Mouse (Mus musculus) megakaryocyte, adult 5-6 weeks (primary cell): ENCODE measurements at regions not wholly inside any gene's neighbourhood (a gene's known extent, or its start where the extent isn't known, plus 50 kb on each side); places are given as distances from the start of the nearest gene placed in this dataset.
"Not testable (repeated sequence)": the region's sequence is repeated elsewhere in the genome, so short reads cannot be mapped to it uniquely, and the experiment has no call there.

Experiments used
- ATAC-seq: 2 replicates; pipeline ENCODE4 v1.8.0; 2016; ENCODE audit warnings: mild to moderate bottlenecking, inconsistent platforms; ENCODE audit not compliant: poor library complexity, severe bottlenecking

DNA sequence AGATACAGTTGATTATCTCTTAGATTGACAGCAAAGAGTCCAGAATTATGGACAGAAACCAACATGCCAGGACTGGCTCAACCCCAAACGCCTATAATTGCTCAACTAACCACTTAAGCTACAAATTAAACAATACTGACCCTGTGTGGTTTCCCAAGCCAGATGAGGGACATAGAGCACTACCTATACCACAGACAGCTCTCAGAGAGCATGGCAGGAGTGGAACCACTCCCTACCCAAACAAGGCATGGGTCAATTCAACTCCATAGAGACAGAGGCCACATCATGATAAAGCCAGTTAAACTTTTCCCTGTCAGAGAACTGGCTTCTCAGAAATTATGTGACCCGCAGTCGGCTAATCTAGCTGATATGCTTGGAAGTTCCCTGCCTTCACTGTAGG, 490.7 kb upstream of the Tbl1xr1 start:
- no peak for ATAC-seq

DNA sequence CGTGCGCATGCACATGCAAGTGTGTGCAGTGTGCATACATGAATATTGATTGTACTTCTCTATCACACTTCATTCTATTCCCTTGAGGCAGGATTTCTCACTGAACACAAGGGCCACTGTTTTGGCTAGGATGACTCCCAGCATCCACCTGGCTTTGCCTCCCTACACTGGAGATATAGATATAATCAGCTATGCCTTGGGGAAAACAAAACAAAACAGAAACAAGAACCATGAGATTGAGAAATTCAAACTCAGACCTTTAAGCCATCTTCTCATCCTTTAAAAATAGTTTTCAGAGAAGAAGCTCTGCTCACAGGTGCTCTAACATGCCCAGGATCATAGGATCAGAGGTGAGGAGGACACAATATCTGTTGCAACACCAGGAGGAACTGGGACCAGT, 469.6 kb upstream of the Tbl1xr1 start:
- no peak for ATAC-seq

DNA sequence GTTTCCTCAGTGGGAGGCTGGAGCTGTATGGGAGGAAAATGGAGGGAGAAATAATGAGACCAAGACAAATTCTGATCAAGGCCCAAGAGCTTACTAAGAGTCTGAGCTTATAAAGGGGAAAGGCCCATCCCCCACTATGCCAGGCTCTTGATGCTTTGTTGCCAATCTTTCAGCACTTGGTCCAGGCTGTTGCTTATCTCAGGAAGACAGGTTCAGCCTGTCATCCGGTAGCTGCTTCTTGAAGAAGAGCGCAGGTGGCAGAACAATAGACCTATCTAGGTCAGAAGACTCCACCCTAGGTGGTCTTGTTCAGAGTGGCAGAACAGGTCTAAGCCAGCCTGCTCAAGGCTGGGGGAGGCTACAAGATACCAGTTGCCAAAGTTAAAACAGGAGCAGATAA, 466.2 kb upstream of the Tbl1xr1 start:
- ATAC-seq = no peak

DNA sequence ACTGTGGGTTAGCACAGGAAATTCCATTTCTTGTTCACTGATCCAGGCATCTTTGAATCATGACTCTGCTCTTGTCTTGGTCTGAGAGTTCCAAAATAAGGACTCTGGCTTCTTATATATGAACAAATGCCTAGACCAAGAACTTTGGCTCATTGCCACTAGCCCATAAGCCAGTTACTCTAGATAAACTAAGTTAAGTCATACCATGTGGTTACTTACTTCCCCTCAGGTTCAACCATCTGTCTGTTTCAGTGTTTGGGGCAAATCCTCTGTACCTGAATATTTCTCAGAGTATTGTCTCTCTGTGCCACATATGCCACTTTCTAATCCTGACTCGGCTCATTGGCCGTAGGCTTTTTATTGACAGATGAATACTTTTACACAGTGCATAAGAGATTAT, 454.7 kb upstream of the Tbl1xr1 start:
- ATAC-seq = peak; percentile 24; the same call in 1 of the 2 replicates

DNA sequence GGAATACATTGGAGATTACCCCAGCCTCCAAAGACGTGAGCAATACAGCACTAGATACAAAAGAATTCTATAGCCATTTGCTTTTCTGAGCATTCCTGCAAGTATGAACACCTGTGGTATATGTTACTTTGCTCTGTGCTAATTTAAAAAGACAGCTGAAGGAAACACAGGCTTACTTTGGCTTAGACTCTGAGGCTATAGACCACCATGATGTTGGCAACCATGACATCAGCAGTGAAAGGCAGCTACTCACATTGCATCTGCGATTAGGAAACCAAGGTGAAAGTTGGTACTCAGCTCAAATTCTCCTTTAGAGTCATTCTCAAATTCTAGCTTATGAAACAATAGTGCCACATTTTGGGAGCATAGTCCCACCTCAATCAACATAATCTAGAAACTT, 451.4 kb upstream of the Tbl1xr1 start:
- ATAC-seq = no peak

DNA sequence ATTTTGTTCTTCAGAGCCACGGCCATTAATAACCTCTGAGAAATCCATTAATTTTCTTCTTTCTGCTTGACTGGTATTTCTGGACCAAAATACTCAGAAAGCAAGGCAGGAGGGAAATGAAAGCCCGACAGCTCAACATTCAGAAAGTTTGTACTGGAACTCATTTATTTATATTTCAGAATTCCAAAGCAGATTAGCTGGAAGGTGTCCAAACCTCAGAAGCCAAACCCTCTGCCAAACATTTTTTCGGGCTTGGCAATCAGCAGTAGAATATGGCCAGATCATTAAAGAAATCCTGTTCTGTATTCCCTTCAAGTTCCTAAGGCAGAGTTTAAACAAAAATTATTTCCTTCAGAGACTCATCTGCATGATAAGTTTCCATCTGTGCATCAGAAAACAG, 450.4 kb upstream of the Tbl1xr1 start:
- ATAC-seq = no peak

DNA sequence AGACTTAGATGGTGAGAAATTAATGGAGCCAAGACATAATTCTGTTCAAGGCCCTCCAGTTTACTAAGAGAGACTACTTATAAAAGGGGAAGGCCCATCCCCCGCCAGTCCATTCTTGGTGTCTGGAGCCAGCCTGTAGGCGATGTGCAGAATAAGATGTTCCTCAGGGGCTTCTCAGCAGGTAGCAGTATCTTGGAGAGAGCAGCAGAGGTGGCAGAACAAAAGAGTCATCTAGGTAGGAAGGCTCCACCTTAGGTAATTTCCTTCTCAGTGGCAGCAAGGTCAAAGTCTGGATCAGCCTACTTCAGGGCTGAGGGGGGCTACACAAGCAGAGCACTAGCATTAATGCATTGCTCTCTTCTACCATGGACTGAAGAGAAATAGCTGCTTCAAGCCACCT, 449.4 kb upstream of the Tbl1xr1 start:
- ATAC-seq = not testable (repeated sequence)

DNA sequence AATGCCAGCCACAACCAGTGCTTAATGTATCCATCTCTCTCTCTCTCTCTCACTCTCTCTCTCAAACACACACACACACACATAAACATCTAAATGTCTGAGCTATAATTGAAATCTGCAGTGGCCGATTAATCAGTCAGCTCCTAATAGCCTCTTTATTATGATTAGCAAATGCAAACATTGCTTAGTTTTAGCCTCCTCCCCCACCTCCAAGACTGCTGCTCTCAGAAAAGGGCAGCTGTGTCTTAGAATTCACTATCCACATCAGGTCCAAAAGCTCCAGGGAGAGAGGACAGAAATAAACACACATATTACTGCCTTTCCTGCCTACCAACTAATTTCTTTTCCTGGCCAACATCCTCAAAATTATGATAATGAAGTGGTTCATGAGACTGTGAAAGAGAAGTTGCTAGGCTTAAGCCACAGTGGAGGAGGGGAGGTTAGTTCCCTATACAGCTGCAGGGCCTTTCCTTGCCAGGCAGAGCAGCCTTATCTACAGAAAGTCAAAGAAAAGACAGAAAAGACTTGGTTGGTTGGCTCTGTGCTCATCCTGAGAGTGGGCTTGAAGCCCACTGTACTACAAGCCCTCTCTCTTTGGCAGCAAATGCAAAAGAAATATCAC, 442.7 kb upstream of the Tbl1xr1 start:
- peak; percentile 97 for ATAC-seq

DNA sequence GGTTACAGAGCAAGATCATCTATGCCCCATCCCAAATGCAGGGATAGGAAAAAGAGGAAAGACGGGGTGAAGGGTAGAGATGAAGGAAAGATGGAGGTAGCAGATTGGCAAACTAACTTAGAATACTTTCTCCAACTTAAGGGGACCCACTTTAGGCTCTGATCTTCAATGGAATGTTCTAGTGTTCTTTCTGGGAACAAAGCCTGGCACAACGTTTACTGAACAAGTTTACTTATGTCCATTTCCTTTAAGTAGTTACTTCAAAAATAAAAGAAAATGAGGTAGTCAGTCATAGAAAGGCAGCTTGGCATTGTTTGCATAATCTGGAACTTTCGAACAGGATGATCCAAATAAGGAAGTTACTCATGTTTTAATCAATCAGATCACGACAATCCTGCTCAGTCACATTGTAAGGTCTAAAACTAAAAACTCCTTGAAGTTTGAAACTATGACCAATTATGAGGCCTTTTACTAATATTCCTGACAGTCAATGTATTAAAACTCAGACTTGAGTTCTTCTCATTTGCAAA, 441.7 kb upstream of the Tbl1xr1 start:
- peak; percentile 43; the same call in 1 of the 2 replicates for ATAC-seq

DNA sequence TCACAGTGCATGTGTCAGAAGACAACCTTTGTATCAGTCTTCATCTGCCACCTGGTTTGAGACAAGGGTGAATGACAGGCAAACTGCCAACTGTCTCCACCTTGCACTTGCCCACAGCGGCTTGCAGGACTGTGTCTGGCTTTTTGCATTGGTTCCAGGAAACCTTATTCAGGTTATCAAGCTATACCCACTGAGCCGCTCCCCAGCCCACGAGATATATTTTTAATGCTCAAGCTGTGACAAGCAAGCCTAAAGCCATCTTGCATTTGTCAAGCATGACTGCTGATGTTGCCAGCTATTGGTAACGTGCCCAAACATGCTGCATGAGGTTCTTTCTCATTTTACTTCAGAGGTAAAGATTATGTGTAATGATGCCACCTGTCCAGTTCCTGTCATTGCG, 437.6 kb upstream of the Tbl1xr1 start:
- ATAC-seq = no peak

DNA sequence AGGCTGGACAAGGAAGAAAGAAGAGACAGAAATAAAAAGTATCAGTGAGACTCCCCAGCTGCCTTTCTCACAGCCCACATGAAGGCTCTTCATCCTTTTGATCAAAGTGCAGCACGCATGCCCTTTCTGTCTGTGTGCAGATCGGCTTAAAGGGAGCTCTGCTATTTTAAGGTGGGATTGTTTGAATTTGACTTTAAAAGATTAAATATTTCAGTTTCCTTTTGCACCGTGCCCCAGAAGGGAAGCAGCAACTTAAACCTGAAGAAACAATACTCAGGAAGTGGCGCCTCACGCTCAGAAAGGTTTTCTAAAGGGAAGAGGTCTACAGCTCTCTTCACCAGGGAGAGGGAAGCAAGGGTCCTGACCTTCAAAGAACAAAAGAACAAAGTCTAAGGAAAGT, 436.9 kb upstream of the Tbl1xr1 start:
- no peak for ATAC-seq

DNA sequence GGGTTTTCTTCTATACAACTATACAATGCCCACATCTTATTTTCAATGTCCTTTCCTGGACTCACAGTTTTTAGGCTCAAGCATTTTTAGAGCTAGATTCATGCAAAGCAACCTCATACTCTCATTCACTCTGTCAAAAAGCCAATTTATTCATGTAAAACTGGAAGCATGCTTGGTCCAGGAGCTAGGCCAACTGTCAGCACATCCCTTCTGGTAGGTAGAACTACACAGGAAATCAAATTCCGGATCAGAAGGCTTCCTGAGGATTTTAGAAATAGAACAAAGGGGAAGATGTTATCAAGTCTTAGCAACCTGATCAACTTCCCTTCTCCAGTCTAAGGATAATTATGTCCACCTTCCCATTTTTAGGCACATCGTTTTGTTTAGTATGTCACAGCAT, 432.4 kb upstream of the Tbl1xr1 start:
- no peak for ATAC-seq

DNA sequence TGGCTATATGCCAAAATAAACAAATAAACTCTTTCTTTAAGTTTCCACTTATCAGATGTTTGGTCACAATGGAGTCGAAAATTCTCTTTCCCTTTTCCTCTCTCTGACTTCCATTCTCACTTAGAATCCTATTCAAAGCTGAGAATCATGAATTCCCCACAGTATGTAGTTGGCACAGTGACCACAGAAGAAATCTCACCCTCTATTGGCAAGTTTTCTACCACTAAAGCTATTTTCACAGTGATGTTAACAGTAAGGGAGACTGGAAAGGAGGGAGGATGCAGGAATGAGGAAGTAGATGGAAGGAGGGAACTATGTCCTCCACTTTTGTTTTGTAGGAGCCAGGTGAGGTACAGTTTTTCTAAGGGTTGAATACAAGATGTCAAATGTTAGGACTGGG, 431.2 kb upstream of the Tbl1xr1 start:
- ATAC-seq = no peak

DNA sequence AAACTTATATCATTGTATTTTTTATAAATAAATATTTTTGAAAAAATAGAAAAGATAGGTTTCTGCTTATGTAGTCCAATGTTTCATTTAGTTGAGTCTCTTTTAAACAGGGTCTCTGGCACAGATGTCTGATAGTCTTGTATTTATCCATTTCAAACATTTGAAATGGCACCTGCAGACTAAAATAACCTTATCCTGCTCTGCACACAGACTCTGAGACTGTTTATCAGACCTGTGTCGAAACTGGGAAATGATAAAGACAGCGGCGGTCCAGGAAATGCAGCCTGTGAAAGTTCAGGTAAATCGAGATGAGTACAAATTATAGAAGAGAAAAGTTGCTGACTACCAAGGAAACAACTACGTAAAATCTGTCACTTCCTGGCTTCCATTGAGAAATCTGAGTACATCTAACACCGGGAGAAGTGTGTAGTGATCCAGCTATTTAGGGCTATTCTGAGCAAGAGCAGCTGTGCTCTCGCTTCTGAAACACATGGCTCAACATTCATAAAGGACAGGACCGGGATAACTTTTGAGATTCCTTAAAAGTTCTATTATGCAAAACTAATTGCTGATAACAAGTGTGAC, 426.5 kb upstream of the Tbl1xr1 start:
- no peak for ATAC-seq

DNA sequence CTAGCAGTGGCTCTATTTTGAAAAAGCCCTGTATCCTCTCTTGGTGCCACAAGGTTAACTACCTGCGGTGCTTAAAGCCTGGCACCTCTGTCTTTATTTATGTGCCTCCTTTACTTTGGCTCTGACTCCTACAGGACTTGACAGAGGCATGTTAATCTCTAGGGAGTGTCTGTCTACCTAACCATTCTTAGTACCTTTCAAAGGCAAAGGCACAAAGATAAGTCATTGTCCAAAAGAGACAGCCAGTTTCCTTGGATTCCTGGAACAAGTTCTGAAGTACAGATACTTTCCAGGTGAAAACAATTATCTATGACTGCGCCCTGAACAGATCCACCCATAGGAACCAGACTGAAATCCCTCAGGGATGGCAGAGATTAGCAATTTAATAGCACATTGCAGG, 421.2 kb upstream of the Tbl1xr1 start:
- no peak for ATAC-seq

DNA sequence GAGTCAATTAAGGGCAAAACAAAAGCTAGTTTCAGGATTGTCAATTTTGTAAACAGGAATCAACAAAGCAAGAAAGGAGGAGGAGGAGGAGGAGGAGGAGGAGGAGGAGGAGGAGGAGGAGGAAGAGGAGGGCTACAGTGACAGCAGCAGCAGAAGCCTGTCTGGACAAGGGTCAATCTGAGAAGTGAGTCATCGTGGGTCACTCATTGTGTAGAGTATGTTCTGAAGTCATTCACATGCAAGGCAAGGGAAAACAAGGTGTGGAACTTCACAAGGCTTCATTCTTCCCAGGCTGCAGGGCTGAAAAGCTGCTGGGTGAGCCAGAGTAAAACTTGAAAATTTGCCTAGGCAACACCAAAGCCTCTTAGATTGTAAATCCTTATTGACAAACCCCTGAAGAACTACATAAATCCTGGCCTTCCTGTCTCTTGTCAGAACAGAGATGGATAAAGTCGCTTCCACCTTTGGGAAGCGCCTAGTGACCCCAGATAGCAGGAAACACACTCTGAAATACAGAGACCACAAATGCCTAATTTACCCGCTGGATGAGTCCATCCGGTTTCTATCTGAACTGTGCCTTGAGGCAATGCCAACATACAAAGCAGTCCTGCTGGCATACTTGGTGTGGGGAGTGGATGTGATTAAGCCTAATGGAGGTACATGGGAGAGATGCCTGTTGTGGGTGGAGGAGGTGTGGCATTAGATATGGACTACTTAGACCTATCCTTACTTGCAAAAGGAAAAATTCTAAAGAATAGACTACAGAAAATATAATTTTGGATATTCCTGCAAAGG, 408.9 kb upstream of the Tbl1xr1 start:
- ATAC-seq = no peak

DNA sequence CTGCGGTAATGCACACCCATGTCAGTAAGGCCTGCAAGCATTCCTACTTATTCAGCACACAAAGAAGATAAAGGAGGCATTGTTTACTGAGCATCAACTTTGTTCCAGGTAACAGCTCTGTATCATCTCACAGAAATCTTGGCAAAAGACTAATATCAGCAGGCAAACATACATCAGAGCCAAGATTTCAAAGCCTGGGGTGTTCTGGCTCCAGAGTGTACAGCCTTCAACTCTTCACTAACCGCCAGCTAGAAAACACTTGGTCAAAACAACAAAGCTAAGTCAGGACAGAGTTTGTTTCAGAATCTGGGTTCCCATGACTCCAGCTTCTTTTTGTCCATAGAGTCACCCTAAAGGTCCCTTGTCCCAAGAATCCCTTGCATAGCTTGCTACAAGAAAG, 404.6 kb upstream of the Tbl1xr1 start:
- no peak for ATAC-seq

DNA sequence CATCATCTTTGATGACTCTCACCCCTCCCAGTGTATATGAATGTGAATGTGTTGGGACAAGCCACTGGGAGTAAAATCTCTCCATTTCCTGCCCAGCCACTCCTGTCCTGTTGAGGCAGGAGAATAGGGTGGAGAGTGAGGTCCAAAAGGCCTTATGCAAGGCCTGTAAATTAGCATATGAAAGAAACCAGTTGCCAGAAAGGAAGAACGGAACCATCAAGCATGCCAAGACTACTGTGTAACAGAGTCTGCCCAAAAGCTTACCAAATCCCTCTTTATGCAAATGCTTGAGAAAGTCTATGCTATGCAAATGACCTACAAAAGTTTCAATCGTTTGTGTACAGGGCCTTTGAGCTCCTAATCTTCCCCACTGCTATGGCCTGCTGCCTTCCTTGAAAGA, 404.0 kb upstream of the Tbl1xr1 start:
- ATAC-seq = no peak

DNA sequence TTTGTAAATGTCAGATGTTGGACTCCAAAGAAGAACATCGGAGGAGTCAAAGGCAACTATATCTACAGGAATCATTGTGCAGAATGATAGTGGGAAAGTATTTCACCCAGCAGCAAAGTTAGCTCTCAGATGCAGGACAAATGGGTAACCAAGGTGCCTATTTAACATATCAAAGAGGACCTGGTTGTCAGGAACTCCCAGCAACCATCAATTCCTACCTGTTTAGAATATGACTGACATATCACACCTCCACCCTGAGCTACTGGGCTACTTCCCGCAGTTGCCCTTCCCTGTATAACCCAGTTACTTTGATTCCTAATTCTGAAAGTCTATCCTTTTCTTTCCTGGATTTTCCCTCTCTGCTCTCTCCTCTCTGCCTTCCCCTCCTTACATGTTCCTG, 403.0 kb upstream of the Tbl1xr1 start:
- ATAC-seq = no peak

DNA sequence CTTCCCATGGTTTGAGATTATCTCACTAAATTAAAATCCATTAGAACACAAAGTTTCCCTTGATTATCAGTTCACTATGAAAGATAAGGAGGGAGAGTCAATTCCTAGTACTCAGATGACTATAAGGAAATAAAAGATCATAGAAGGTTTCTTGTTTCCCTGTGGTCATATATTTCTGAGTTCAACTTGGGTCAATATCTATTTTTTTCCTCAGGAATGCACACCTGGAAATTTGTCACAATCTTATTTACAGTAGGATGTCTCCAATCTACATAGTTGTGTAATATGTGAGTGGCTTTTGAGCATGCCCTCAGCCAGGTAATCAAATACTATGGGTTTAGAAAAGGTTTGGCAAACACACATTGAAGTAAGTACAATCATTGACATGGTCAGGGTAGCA, 398.2 kb upstream of the Tbl1xr1 start:
- no peak for ATAC-seq

DNA sequence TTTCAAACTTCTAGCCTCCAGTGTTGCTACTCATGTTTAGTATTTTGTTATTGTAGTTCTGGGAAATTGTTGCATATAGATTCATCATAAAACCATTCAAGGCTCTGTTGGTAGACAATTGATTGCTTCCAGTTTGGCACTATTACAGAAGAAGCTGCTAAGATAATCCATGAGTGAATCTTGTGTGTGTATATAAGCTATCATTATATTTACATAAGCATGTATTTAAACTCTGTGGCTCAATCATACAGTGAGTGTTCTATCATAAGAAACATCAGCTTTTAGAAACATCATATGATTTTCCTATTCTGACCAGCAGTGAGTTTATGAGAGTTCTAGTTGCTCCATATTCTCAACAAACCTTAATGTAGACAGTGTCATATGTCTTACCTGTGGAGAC, 397.7 kb upstream of the Tbl1xr1 start:
- no peak for ATAC-seq
